Mouse (Mus musculus) right cerebral cortex, postnatal 4 days (tissue): ENCODE measurements around the gene Fndc8.

ENCODE experiments used
- DNase-seq: peaks from one replicate; pipeline ENCODE4 v3.0.0-alpha.2; 2022

Gene Fndc8

GRCm38 (mm10) chr11:82870173-82871030 is 21.5 kb upstream of the Fndc8 start:
- DNase-seq: peak; percentile 13

GRCm38 (mm10) chr11:82871031-82871446 is 20.9 kb upstream of the Fndc8 start, which contains the start of gene Rffl:
Gene Rffl (minus strand): TSS chr11:82871210.
- peak; percentile 100 for DNase-seq

- no peak for DNase-seq
These were observed 17.0 kb upstream of the Fndc8 start for GRCm38 (mm10) chr11:82874924-82875323.

- no peak for DNase-seq
These were observed 16.3 kb upstream of the Fndc8 start for GRCm38 (mm10) chr11:82875631-82876030.

- DNase-seq: no peak
These were observed 14.1 kb upstream of the Fndc8 start for GRCm38 (mm10) chr11:82877726-82878344.

- no peak for DNase-seq
These were observed 8.7 kb upstream of the Fndc8 start for GRCm38 (mm10) chr11:82883180-82883579.

- DNase-seq: no peak
These were observed 5.4 kb upstream of the Fndc8 start for GRCm38 (mm10) chr11:82886559-82886958.

GRCm38 (mm10) chr11:82888491-82888946 is 3.4 kb upstream of the Fndc8 start:
- DNase-seq: no peak

GRCm38 (mm10) chr11:82889524-82890341 is 2.2 kb upstream of the Fndc8 start:
- DNase-seq: no peak

GRCm38 (mm10) chr11:82890342-82890762 is 1.6 kb upstream of the Fndc8 start, which contains the start of gene Rad51d:
Gene Rad51d (minus strand): TSS chr11:82890614.
- DNase-seq: peak; percentile 94

GRCm38 (mm10) chr11:82897478-82897877 is 5.6 kb downstream of the Fndc8 start:
- DNase-seq: no peak

- no peak for DNase-seq
These were observed 7.8 kb downstream of the Fndc8 start for GRCm38 (mm10) chr11:82899720-82900119.

- no peak for DNase-seq
These were observed 9.8 kb downstream of the Fndc8 start for GRCm38 (mm10) chr11:82901606-82902310.

GRCm38 (mm10) chr11:82904952-82905351 is 13.0 kb downstream of the Fndc8 start:
- no peak for DNase-seq

GRCm38 (mm10) chr11:82905816-82906215 is 13.9 kb downstream of the Fndc8 start:
- no peak for DNase-seq

- DNase-seq: peak; percentile 98
These were observed 16.0 kb downstream of the Fndc8 start, which contains the start of gene Nle1 for GRCm38 (mm10) chr11:82907651-82908607. Gene Nle1 (minus strand): TSS chr11:82908411.

- no peak for DNase-seq
These were observed 16.7 kb downstream of the Fndc8 start for GRCm38 (mm10) chr11:82908608-82908989.

GRCm38 (mm10) chr11:82910250-82910649 is 18.3 kb downstream of the Fndc8 start, which contains the start of gene Unc45b:
Gene Unc45b (plus strand): TSS chr11:82910550.
- DNase-seq: no peak

GRCm38 (mm10) chr11:82910679-82911389 is 18.9 kb downstream of the Fndc8 start:
- DNase-seq: no peak

GRCm38 (mm10) chr11:82914711-82915352 is 22.9 kb downstream of the Fndc8 start:
- peak; percentile 83 for DNase-seq
